Mouse (Mus musculus) liver, embryonic 13.5 days (tissue): ENCODE data around the gene Tifa. TPM values are rescaled to one million over a fixed set of nuclear protein-coding genes. Genes with fewer than 3 reads are reported as not detected.

Experiments
- ATAC-seq: fragments of 200-750 bp; cut with Nextera tagmentation; 2 replicates; pipeline ENCODE4 v1.8.0; 2017; ENCODE audit warnings: low read depth, mild to moderate bottlenecking, moderate number of reproducible peaks, moderate library complexity
- DNase-seq: peaks from one replicate; pipeline ENCODE4 v3.0.0; 2022
- H3K27ac ChIP-seq: fragments of 300-500 bp; sonication (generic); 2 replicates; pipeline ENCODE4 v1.5.1; 2015; ENCODE audit warnings: moderate library complexity, mild to moderate bottlenecking, inconsistent platforms
- H3K27me3 ChIP-seq: fragments of 300-500 bp; sonication (generic); 2 replicates; pipeline ENCODE4 v1.6.1; 2015; ENCODE audit warnings: mild to moderate bottlenecking, inconsistent platforms
- H3K36me3 ChIP-seq: fragments of 300-500 bp; sonication (generic); 2 replicates; pipeline ENCODE4 v1.6.1; 2015; ENCODE audit warnings: mild to moderate bottlenecking, inconsistent platforms
- H3K4me1 ChIP-seq: fragments of 300-500 bp; sonication (generic); replicated peaks from 2 replicates; pipeline ENCODE4 v1.6.1; 2015; ENCODE audit warnings: inconsistent platforms
- H3K4me2 ChIP-seq: fragments of 300-500 bp; sonication (generic); 2 replicates; pipeline ENCODE4 v1.6.1; 2015; ENCODE audit warnings: inconsistent platforms, mild to moderate bottlenecking, moderate library complexity
- H3K4me3 ChIP-seq: fragments of 300-500 bp; sonication (generic); replicated peaks from 2 replicates; pipeline ENCODE4 v1.5.1; 2015; ENCODE audit warnings: mild to moderate bottlenecking, inconsistent platforms
- H3K9ac ChIP-seq: fragments of 300-500 bp; sonication (generic); 2 replicates; pipeline ENCODE4 v1.6.1; 2015; ENCODE audit warnings: mild to moderate bottlenecking, inconsistent platforms
- H3K9me3 ChIP-seq: fragments of 300-500 bp; sonication (generic); replicated peaks from 2 replicates; pipeline ENCODE4 v1.6.1; 2016; ENCODE audit warnings: inconsistent platforms
- WGBS: fragments of 180-500 bp; shearing (Covaris S2); methylation state at CpG from one replicate; pipeline ENCODE4 v1.1.7; 2015; ENCODE audit not compliant: insufficient replicate concordance; 5-methylcytosine and 5-hydroxymethylcytosine counted together
- polyA plus RNA-seq: library from polyadenylated mRNA; unstranded; fragments of >200 nt; fragmentation: Nextera tagmentation; extraction: Ambion mirVana; gene quantifications from 2 replicates; pipeline ENCODE4 v1.2.1, GENCODE M21; 2015

Gene Tifa
- polyA plus RNA-seq, 1 experiment from 2014 or later: 14.2 TPM

GRCm38 (mm10) chr3:127849922-127850321 lies 60.3 kb downstream of the Tifa start:
- WGBS: 28% methylated on average over 5 of the region's 5 CpGs
- Histone ChIP-seq H3K9ac (no peak overlapping the region), H3K36me3 (no peaks in the 10 kb centered on the region), H3K27me3 (no peaks in the 10 kb centered on the region), H3K9me3 (no peaks in the 10 kb centered on the region), H3K27ac (peak overlapping the region; percentile 55; the same call in 1 of the 2 replicates), H3K4me3 (no peak overlapping the region), H3K4me2 (peak overlapping the region; percentile 31), H3K4me1 (peaks cover 48% of the 10 kb centered on the region)
- ATAC-seq (peak; percentile 86), DNase-seq (peak; percentile 26)

GRCm38 (mm10) chr3:127850776-127851646 lies 61.4 kb downstream of the Tifa start:
- Histone ChIP-seq H3K9me3 (no peaks in the 10 kb centered on the region), H3K4me2 (no peak overlapping the region), H3K4me1 (peaks cover 48% of the 10 kb centered on the region), H3K9ac (0 out of 2 replicates have a peak overlapping the region, but pooled peaks have one; percentile 8), H3K27me3 (no peaks in the 10 kb centered on the region), H3K36me3 (no peaks in the 10 kb centered on the region), H3K4me3 (no peak overlapping the region), H3K27ac (peak overlapping the region; percentile 74)
- ATAC-seq: 0 out of 2 replicates have a peak, but pooled peaks have one; percentile 37
- DNase-seq: no peak
- WGBS: 66% methylated on average over 9 of the region's 9 CpGs

- H3K27me3 ChIP-seq: no peaks in the 10 kb centered on the region
- H3K4me3 ChIP-seq: no peak overlapping the region
- H3K4me1 ChIP-seq: peaks cover 48% of the 10 kb centered on the region
- no peak overlapping the region for H3K27ac ChIP-seq
- 74% methylated on average over 9 of the region's 9 CpGs for WGBS
- H3K36me3 ChIP-seq: no peaks in the 10 kb centered on the region
- H3K4me2 ChIP-seq: no peak overlapping the region
- H3K9me3 ChIP-seq: no peaks in the 10 kb centered on the region
- no peak for DNase-seq
- no peak overlapping the region for H3K9ac ChIP-seq
- no peak for ATAC-seq
These were observed 63.1 kb downstream of the Tifa start for GRCm38 (mm10) chr3:127852722-127853121.

GRCm38 (mm10) chr3:127853431-127854206 lies 64.0 kb downstream of the Tifa start:
- ATAC-seq (peak; percentile 38; the same call in 1 of the 2 replicates), DNase-seq (peak; percentile 56)
- Histone ChIP-seq H3K9ac (no peak overlapping the region), H3K27ac (no peak overlapping the region), H3K9me3 (no peaks in the 10 kb centered on the region), H3K4me2 (no peak overlapping the region), H3K4me1 (peaks cover 41% of the 10 kb centered on the region), H3K4me3 (no peak overlapping the region), H3K36me3 (no peaks in the 10 kb centered on the region), H3K27me3 (no peaks in the 10 kb centered on the region)
- WGBS: 37% methylated on average over 15 of the region's 15 CpGs

- Histone ChIP-seq H3K9ac (no peak overlapping the region), H3K4me1 (0 out of 2 replicates have a peak, but pooled peaks cover 6% of the 10 kb centered on the region), H3K9me3 (no peaks in the 10 kb centered on the region), H3K36me3 (peaks cover 14% of the 10 kb centered on the region), H3K27me3 (no peaks in the 10 kb centered on the region), H3K4me3 (no peak overlapping the region), H3K4me2 (no peak overlapping the region), H3K27ac (no peak overlapping the region)
- DNase-seq: no peak
- 88% methylated on average over 11 of the region's 11 CpGs for WGBS
- no peak for ATAC-seq
These were observed 71.7 kb downstream of the Tifa start for GRCm38 (mm10) chr3:127861340-127861739.

- no peaks in the 10 kb centered on the region for H3K9me3 ChIP-seq
- ATAC-seq (no peak), DNase-seq (no peak)
- 0 out of 2 replicates have a peak, but pooled peaks cover 6% of the 10 kb centered on the region for H3K4me1 ChIP-seq
- H3K4me3 ChIP-seq: no peak overlapping the region
- no peak overlapping the region for H3K9ac ChIP-seq
- H3K4me2 ChIP-seq: no peak overlapping the region
- H3K27ac ChIP-seq: no peak overlapping the region
- peaks cover 26% of the 10 kb centered on the region for H3K36me3 ChIP-seq
- 42% methylated on average over 4 of the region's 4 CpGs for WGBS
- H3K27me3 ChIP-seq: no peaks in the 10 kb centered on the region
These were observed 72.9 kb downstream of the Tifa start for GRCm38 (mm10) chr3:127862479-127862878.

- Histone ChIP-seq H3K9me3 (no peaks in the 10 kb centered on the region), H3K27ac (no peak overlapping the region), H3K4me2 (no peak overlapping the region), H3K4me1 (0 out of 2 replicates have a peak, but pooled peaks cover 6% of the 10 kb centered on the region), H3K9ac (no peak overlapping the region), H3K36me3 (peaks cover 33% of the 10 kb centered on the region), H3K27me3 (no peaks in the 10 kb centered on the region), H3K4me3 (no peak overlapping the region)
- no peak for ATAC-seq
- no peak for DNase-seq
- 75% methylated on average over 3 of the region's 3 CpGs for WGBS
These were observed 74.0 kb downstream of the Tifa start for GRCm38 (mm10) chr3:127863571-127863970.

- 57% methylated on average over 2 of the region's 2 CpGs for WGBS
- DNase-seq (no peak), ATAC-seq (no peak)
- Histone ChIP-seq H3K9ac (no peak overlapping the region), H3K9me3 (no peaks in the 10 kb centered on the region), H3K27me3 (no peaks in the 10 kb centered on the region), H3K27ac (no peak overlapping the region), H3K36me3 (peaks cover 39% of the 10 kb centered on the region), H3K4me1 (0 out of 2 replicates have a peak, but pooled peaks cover 6% of the 10 kb centered on the region), H3K4me3 (no peak overlapping the region), H3K4me2 (no peak overlapping the region)
These were observed 74.6 kb downstream of the Tifa start for GRCm38 (mm10) chr3:127864242-127864641.

GRCm38 (mm10) chr3:127868046-127868758 lies 78.6 kb downstream of the Tifa start:
- no peak overlapping the region for H3K9ac ChIP-seq
- H3K27me3 ChIP-seq: no peaks in the 10 kb centered on the region
- DNase-seq (no peak), ATAC-seq (no peak)
- H3K4me3 ChIP-seq: no peak overlapping the region
- 87% methylated on average over 9 of the region's 9 CpGs for WGBS
- H3K4me1 ChIP-seq: peaks cover 8% of the 10 kb centered on the region
- no peak overlapping the region for H3K4me2 ChIP-seq
- no peak overlapping the region for H3K27ac ChIP-seq
- peaks cover 55% of the 10 kb centered on the region for H3K36me3 ChIP-seq
- H3K9me3 ChIP-seq: no peaks in the 10 kb centered on the region

GRCm38 (mm10) chr3:127868880-127869279 lies 79.3 kb downstream of the Tifa start:
- H3K9ac ChIP-seq: no peak overlapping the region
- ATAC-seq: no peak
- no peaks in the 10 kb centered on the region for H3K27me3 ChIP-seq
- no peak for DNase-seq
- H3K4me2 ChIP-seq: no peak overlapping the region
- H3K9me3 ChIP-seq: no peaks in the 10 kb centered on the region
- H3K4me1 ChIP-seq: peaks cover 8% of the 10 kb centered on the region
- H3K27ac ChIP-seq: no peak overlapping the region
- 85% methylated on average over 5 of the region's 5 CpGs for WGBS
- H3K4me3 ChIP-seq: no peak overlapping the region
- H3K36me3 ChIP-seq: peaks cover 55% of the 10 kb centered on the region

- H3K9me3 ChIP-seq: no peaks in the 10 kb centered on the region
- H3K27ac ChIP-seq: no peak overlapping the region
- no peaks in the 10 kb centered on the region for H3K27me3 ChIP-seq
- no peak overlapping the region for H3K4me2 ChIP-seq
- H3K36me3 ChIP-seq: peaks cover 61% of the 10 kb centered on the region
- H3K4me3 ChIP-seq: no peak overlapping the region
- H3K4me1 ChIP-seq: peaks cover 3% of the 10 kb centered on the region
- no peak overlapping the region for H3K9ac ChIP-seq
- no peak for ATAC-seq
- no peak for DNase-seq
- 63% methylated on average over 9 of the region's 9 CpGs for WGBS
These were observed 82.0 kb downstream of the Tifa start for GRCm38 (mm10) chr3:127871575-127871974.
